Mouse (Mus musculus) layer of hippocampus, postnatal 36 days (tissue): ENCODE measurements around the gene Olfr355. TPM values are rescaled to one million over a fixed set of nuclear protein-coding genes. Genes with fewer than 3 reads are reported as not detected.

Experiments
- DNase-seq, 2 experiments: peaks; one replicate each; pipeline ENCODE4 v3.0.0; 2022
- total RNA-seq, 2 experiments: library from RNA; stranded (reverse); gene quantifications; 2 replicates each; pipeline ENCODE4 v1.2.3; 2021

The Olfr355 gene
- total RNA-seq = not detected

GRCm38 (mm10) chr2:36928797-36929196, at the start of gene Olfr355:
Gene Olfr355 (minus strand): TSS chr2:36928897.
- DNase-seq = no peak

GRCm38 (mm10) chr2:36936821-36937220, 8.1 kb upstream of the Olfr355 start, which contains the start of gene Olfr356:
Gene Olfr356 (plus strand): TSS chr2:36937121.
- no peak for DNase-seq

- DNase-seq = no peak
These were observed 23.3 kb downstream of the Olfr355 start, which contains the start of gene Olfr354 for GRCm38 (mm10) chr2:36905380-36905779. Gene Olfr354 (plus strand): TSS chr2:36905680.

GRCm38 (mm10) chr2:36897114-36897513, 31.6 kb downstream of the Olfr355 start:
- no peak for DNase-seq

GRCm38 (mm10) chr2:36892836-36893235, 35.9 kb downstream of the Olfr355 start, which contains the start of gene Olfr353:
Gene Olfr353 (minus strand): TSS chr2:36892936.
- DNase-seq = no peak

Other genes with a start within 250 kb of the Olfr355 start
- not detected for gene Olfr346, start 243.1 kb downstream of the Olfr355 start, total RNA-seq
- gene Olfr347, start 197.0 kb downstream of the Olfr355 start, total RNA-seq = not detected
- gene Olfr348, start 144.6 kb downstream of the Olfr355 start, total RNA-seq = not detected
- gene Olfr50, start 138.4 kb downstream of the Olfr355 start, total RNA-seq = not detected
- gene Olfr3, start 111.9 kb downstream of the Olfr355 start, total RNA-seq = not detected
- not detected for gene Olfr350, start 82.6 kb downstream of the Olfr355 start, total RNA-seq
- gene Olfr351, start 66.2 kb downstream of the Olfr355 start, total RNA-seq = not detected
- not detected for gene Olfr352, start 60.4 kb downstream of the Olfr355 start, total RNA-seq
- not detected for gene Olfr353, start 36.0 kb downstream of the Olfr355 start, total RNA-seq
- not detected for gene Olfr354, start 23.2 kb downstream of the Olfr355 start, total RNA-seq
- gene Olfr356, start 8.2 kb upstream of the Olfr355 start, total RNA-seq = not detected
- gene Olfr357, start 64.9 kb upstream of the Olfr355 start, total RNA-seq = not detected
- not detected for gene Olfr358, start 80.4 kb upstream of the Olfr355 start, total RNA-seq
- not detected for gene Olfr360, start 136.8 kb upstream of the Olfr355 start, total RNA-seq
- gene Olfr361, start 160.4 kb upstream of the Olfr355 start, total RNA-seq = not detected
- gene Olfr362, start 189.0 kb upstream of the Olfr355 start, total RNA-seq = not detected
- not detected for gene Olfr364-ps1, start 210.4 kb upstream of the Olfr355 start, total RNA-seq